Mouse (Mus musculus) erythroblast, embryonic 14.5 days (primary cell): Measurements from ENCODE around the gene Hoxa5. TPM values are rescaled to one million over a fixed set of nuclear protein-coding genes. Genes with fewer than 3 reads are reported as not detected.

Experiments used
- H3K27me3 ChIP-seq: 2 replicates; pipeline ENCODE4 v1.6.1; 2012; ENCODE audit warnings: inconsistent platforms; ENCODE audit not compliant: control insufficient read depth
- H3K36me3 ChIP-seq: 2 replicates; pipeline ENCODE4 v1.6.1; 2012; ENCODE audit warnings: mild to moderate bottlenecking, inconsistent platforms; ENCODE audit not compliant: control insufficient read depth
- H3K4me1 ChIP-seq: 2 replicates; pipeline ENCODE4 v1.6.1; 2012; ENCODE audit warnings: inconsistent platforms; ENCODE audit not compliant: control insufficient read depth
- H3K4me3 ChIP-seq: replicated peaks from 2 replicates; pipeline ENCODE3; 2012; ENCODE audit warnings: moderate library complexity, mild to moderate bottlenecking, inconsistent platforms
- H3K9me3 ChIP-seq: 2 replicates; pipeline ENCODE4 v1.6.1; 2012; ENCODE audit warnings: low read length, inconsistent platforms, mixed read lengths; ENCODE audit not compliant: control insufficient read depth
- GATA1 ChIP-seq: IDR thresholded peaks from 2 replicates; pipeline ENCODE4 v1.6.1; 2012; ENCODE audit warnings: low read length, inconsistent platforms, mixed read lengths
- TAL1 ChIP-seq: IDR thresholded peaks from 3 replicates; pipeline ENCODE4 v1.6.1; 2012; ENCODE audit warnings: low read length, inconsistent platforms, mixed read lengths
- polyA plus RNA-seq: library from polyadenylated mRNA; stranded (reverse); fragments of >175 nt; gene quantifications from 2 replicates; pipeline ENCODE4 v1.2.3, GENCODE M21; 2012

Hoxa5 gene
- polyA plus RNA-seq, 1 experiment, result not detected

DNA sequence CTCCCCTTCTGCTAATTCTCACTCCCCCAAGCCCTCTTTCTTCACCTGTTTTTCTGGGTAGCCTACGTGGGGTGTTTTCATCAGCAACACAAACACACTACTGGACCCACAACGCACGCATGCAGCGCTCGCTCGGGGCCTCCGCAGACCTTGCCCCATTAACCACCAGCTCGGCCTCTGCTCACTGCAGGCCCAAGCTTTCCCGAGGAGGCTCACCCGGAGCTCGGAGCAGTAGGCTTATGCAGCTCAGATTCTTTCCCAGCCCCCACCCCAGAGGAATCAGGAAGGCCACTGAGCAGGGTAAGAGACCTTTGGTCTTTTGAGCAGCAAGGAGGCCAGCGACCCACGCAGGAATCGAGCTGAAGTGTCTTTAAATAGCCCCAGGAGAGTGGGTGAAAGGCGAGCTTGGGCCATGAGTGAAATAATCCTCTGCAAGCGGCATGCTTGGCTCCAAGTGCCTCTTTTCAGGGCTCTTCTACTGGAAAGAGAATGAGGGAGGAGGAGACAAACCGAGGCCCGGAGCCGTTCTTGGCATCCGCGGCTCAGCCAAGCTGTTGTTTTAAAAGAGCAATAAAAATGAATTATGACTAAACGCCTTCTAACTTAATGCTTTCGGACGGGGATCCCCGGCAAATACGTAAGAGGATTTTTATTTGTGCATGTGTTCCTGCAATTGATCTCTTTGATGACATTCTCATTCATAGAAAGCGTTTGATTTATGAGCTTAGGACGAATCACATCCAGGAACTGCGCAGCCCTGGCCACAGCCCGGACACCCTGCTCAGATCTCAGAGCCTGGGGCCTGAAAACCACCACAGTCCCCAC is 43.7 kb downstream of the Hoxa5 start:
- Histone ChIP-seq H3K9me3 (no peaks in the 10 kb centered on the region), H3K4me3 (no peak overlapping the region), H3K4me1 (no peaks in the 10 kb centered on the region; the same call in 1 of the 2 replicates), H3K27me3 (peaks cover 100% of the 10 kb centered on the region), H3K36me3 (no peaks in the 10 kb centered on the region)
- TF ChIP-seq GATA1 (no peak), TAL1 (no peak)

DNA sequence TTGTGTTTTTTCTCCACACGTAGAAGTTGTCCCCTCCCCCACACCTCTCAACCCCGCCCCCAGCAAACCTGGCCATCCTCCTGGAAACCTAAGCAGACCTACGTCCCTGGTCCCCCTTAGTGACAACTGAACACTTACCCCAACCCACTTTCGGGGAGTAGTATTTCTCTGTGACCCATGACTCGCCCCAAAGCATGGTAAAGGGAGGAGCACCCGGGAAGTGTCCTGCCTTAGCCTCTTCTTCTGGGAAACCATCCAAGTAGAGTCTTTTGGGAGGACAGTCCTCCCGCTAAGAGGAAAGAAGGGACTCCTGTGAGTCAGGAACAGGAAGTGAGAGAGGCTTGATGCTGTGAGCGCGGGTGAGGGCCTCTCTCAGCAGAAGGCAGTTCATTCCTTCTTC is 44.4 kb downstream of the Hoxa5 start:
- Histone ChIP-seq H3K36me3 (no peaks in the 10 kb centered on the region), H3K4me1 (no peaks in the 10 kb centered on the region; the same call in 1 of the 2 replicates), H3K4me3 (no peak overlapping the region), H3K27me3 (peaks cover 100% of the 10 kb centered on the region), H3K9me3 (no peaks in the 10 kb centered on the region)
- TF ChIP-seq GATA1, result no peak
- no peak for TF ChIP-seq TAL1

DNA sequence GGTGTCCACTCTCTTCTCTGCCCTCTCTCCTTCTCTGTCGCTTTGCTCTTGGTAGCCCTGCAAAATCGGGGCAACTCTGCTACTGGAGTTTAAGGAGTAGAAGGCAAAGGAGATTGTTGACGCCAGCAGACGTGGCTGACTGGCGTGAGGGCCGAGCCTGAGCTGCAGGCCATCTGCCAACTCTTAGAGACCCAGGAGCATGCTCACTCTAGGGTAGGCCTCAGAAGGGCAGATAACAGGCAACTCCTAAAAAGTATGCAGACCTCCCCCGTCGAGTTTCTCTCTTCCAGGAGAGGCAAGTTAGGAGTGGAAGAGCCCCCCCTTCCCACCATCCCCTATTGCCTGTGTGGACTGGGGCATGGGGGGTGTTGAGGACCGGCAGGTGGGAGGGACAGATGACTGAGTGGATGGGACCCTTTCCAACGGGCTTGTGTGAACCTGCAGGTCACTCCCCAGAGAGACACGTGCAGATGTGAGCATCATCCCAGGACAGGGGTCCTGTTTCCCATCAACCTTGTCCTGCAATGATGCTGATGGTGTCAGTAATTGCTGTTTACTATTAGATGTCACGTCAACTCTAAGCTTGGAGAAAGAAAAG is 45.1 kb downstream of the Hoxa5 start:
- H3K9me3 ChIP-seq, result no peaks in the 10 kb centered on the region
- H3K27me3 ChIP-seq, result peaks cover 100% of the 10 kb centered on the region
- no peaks in the 10 kb centered on the region for H3K36me3 ChIP-seq
- no peaks in the 10 kb centered on the region; the same call in 1 of the 2 replicates for H3K4me1 ChIP-seq
- no peak overlapping the region for H3K4me3 ChIP-seq
- no peak for TF ChIP-seq GATA1
- no peak for TF ChIP-seq TAL1

DNA sequence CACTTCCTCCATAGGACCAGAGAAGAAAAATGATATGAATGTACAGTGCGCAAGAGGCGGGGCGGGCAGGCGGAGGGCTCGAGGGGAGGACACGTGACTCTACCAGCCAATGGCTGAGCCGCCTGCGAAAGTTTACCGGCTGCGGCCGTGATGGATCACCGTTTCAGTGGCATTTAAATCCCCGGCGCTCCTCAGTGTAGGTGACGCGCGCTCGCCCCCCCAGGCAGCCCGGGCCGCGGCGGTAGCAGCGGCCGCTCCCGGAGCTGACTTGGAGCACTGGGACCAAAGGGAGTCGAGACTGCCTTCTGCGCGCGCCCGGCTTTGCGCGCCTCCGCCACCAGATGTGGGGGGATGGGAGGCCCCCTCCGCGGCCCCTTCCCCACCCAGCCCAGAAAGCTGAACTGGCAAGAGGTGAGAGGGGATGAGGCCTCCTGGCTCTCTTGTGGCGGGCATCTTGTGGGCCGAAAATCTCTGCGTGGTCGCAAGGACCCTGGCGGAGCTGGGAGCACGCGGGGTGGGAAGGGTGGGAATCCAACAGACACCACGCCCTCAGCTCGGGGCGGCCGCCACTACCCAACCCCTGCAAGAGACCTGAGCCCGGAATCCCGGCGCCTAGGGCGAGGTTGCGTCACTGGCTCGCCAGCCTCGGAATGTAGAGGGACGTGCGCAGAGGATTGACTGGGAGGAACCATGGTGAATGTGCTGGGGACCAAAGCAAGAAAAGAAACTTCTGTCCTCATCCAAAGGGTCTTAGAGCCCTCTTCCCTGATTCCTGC is 45.9 kb downstream of the Hoxa5 start, which contains the start of gene Hoxa1:
Gene Hoxa1, minus strand, starts transcription at position 42 of the 776 bp plus-strand sequence.
- no peaks in the 10 kb centered on the region for H3K9me3 ChIP-seq
- H3K36me3 ChIP-seq, result no peaks in the 10 kb centered on the region
- TF ChIP-seq TAL1 (no peak), GATA1 (no peak)
- H3K27me3 ChIP-seq, result peaks cover 100% of the 10 kb centered on the region
- peak within 1 kb of the TSS; percentile 33 for H3K4me3 ChIP-seq
- no peaks in the 10 kb centered on the region; the same call in 1 of the 2 replicates for H3K4me1 ChIP-seq

DNA sequence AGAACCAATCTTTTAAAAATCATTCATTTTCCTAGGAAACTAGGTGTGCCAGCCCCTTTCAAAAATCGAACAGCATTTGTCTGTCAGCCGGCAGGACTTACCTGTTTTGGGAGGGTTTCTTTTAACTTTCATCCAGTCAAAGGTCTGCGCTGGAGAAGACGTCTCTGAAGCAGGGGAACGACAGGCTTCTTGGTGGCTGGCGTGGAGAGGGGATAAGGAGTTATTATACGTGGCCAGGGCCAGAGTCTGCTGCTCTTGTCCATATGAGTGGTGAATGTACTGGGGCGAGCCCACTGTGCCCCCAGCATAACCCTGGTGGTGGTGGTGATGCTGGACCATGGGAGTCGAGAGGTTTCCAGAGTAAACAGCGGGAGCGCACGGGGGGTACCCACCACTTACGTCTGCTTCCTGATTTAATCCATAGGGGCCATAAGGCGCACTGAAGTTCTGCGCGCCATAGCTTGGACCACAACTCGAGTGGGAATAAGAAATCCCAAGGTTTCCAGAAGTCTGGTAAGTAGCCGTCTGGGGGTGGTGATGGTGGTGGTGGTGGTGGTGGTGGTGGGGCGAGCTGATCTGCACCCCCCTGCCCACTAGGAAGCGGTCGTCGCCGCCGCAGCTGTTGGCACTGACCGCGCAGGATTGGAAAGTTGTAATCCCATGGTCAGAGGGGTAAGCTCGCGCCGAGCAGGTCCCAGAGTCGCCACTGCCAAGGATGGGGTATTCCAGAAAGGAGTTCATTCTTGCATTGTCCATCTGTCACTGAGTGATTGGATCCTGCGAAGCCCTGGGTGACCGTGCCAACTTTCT is 46.7 kb downstream of the Hoxa5 start:
- no peaks in the 10 kb centered on the region; the same call in 1 of the 2 replicates for H3K4me1 ChIP-seq
- no peaks in the 10 kb centered on the region for H3K9me3 ChIP-seq
- H3K36me3 ChIP-seq, result no peaks in the 10 kb centered on the region
- H3K27me3 ChIP-seq, result peaks cover 100% of the 10 kb centered on the region
- H3K4me3 ChIP-seq, result no peak overlapping the region
- no peak for TF ChIP-seq TAL1
- TF ChIP-seq GATA1, result no peak

GRCm38 (mm10) chr6:52156551-52157200 is 47.7 kb downstream of the Hoxa5 start:
- no peaks in the 10 kb centered on the region for H3K9me3 ChIP-seq
- no peaks in the 10 kb centered on the region; the same call in 1 of the 2 replicates for H3K4me1 ChIP-seq
- H3K27me3 ChIP-seq, result peaks cover 100% of the 10 kb centered on the region
- no peak for TF ChIP-seq GATA1
- no peak for TF ChIP-seq TAL1
- no peaks in the 10 kb centered on the region for H3K36me3 ChIP-seq
- H3K4me3 ChIP-seq, result no peak overlapping the region

- Histone ChIP-seq H3K9me3 (no peaks in the 10 kb centered on the region), H3K4me3 (no peak overlapping the region), H3K4me1 (no peaks in the 10 kb centered on the region; the same call in 1 of the 2 replicates), H3K27me3 (peaks cover 94% of the 10 kb centered on the region), H3K36me3 (no peaks in the 10 kb centered on the region)
- TF ChIP-seq GATA1 (no peak), TAL1 (no peak)
These were observed 48.9 kb downstream of the Hoxa5 start for GRCm38 (mm10) chr6:52155471-52155870.

DNA sequence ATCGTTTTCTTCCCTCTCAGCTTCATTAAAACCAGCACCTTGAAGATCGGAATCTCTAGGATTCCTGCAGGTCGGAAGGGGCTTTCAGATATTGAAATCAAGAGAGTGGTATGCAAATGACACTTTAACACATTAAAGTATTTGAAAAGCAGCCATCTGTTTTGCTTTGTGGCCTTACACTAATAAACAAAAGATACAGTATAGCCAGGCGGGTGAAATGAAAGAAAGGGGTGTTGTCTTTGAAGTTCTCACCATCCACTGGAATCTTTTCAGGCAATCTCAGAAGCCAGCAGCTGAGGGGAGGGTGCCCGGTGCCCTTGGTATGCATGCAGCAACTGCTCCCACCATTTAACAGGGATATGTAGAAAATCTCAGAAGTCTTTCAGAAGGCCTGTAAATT is 50.3 kb downstream of the Hoxa5 start:
- Histone ChIP-seq H3K9me3 (no peaks in the 10 kb centered on the region), H3K36me3 (no peaks in the 10 kb centered on the region), H3K4me1 (no peaks in the 10 kb centered on the region; the same call in 1 of the 2 replicates), H3K27me3 (peaks cover 93% of the 10 kb centered on the region), H3K4me3 (no peak overlapping the region)
- TF ChIP-seq GATA1 (no peak), TAL1 (no peak)
